Mouse (Mus musculus) kidney, postnatal 0 days (tissue): ENCODE results near the gene Rer1. TPM values are rescaled to one million over a fixed set of nuclear protein-coding genes. Genes with fewer than 3 reads are reported as not detected.
A peak's percentile ranks its signal among the peaks of the same experiment; 100 is the strongest.

Experiments used
- ATAC-seq: fragments of 200-750 bp; cut with Nextera tagmentation; replicated peaks from 2 replicates; pipeline ENCODE4 v1.8.0; 2017; ENCODE audit warnings: low read depth, moderate number of reproducible peaks, moderate TSS enrichment, moderate library complexity; ENCODE audit not compliant: low FRiP score
- DNase-seq: peaks from one replicate; pipeline ENCODE4 v3.0.0-alpha.2; 2016; ENCODE audit warnings: low spot score
- H3K27ac ChIP-seq: fragments of 300-500 bp; sonication (generic); 2 replicates; pipeline ENCODE4 v1.5.1; 2014; ENCODE audit warnings: mild to moderate bottlenecking
- H3K27me3 ChIP-seq: fragments of 300-500 bp; sonication (generic); 2 replicates; pipeline ENCODE4 v1.6.1; 2014; ENCODE audit warnings: low read length, mixed read lengths; ENCODE audit not compliant: insufficient read depth
- H3K36me3 ChIP-seq: fragments of 300-500 bp; sonication (generic); 2 replicates; pipeline ENCODE4 v1.6.1; 2014; ENCODE audit warnings: low read length, mixed read lengths; ENCODE audit not compliant: insufficient read depth
- H3K4me1 ChIP-seq: fragments of 300-500 bp; sonication (generic); replicated peaks from 2 replicates; pipeline ENCODE4 v1.6.1; 2014; ENCODE audit warnings: antibody characterized with exemption, low read length, mixed read lengths; ENCODE audit not compliant: insufficient read depth
- H3K4me2 ChIP-seq: fragments of 300-500 bp; sonication (generic); 2 replicates; pipeline ENCODE4 v1.6.1; 2014; ENCODE audit warnings: mild to moderate bottlenecking, low read length, moderate library complexity, mixed read lengths
- H3K4me3 ChIP-seq: fragments of 300-500 bp; sonication (generic); replicated peaks from 2 replicates; pipeline ENCODE4 v1.5.1; 2014; ENCODE audit warnings: low read depth, low read length
- H3K9ac ChIP-seq: fragments of 300-500 bp; sonication (generic); 2 replicates; pipeline ENCODE4 v1.6.1; 2014; ENCODE audit warnings: low read depth, low read length
- H3K9me3 ChIP-seq: fragments of 300-500 bp; sonication (generic); replicated peaks from 2 replicates; pipeline ENCODE4 v1.6.1; 2016; ENCODE audit warnings: low read length, inconsistent platforms, mixed read lengths
- CTCF ChIP-seq: IDR thresholded peaks from 2 replicates; pipeline ENCODE4 v1.5.1; 2016; ENCODE audit warnings: antibody characterized with exemption, low read depth, mild to moderate bottlenecking, moderate library complexity
- WGBS: fragments of 180-500 bp; shearing (Covaris S2); extraction: QIAGEN DNeasy Blood & Tissue Kit; methylation state at CpG from one replicate; pipeline ENCODE4 v1.1.7; 2014; 5-methylcytosine and 5-hydroxymethylcytosine counted together
- polyA plus RNA-seq: library from polyadenylated mRNA; unstranded; fragments of >200 nt; fragmentation: Nextera tagmentation; extraction: Ambion mirVana; gene quantifications from 2 replicates; pipeline ENCODE4 v1.2.1, GENCODE M21; 2015

Gene Rer1
- polyA plus RNA-seq, 1 experiment from 2014 or later: 194 TPM

DNA sequence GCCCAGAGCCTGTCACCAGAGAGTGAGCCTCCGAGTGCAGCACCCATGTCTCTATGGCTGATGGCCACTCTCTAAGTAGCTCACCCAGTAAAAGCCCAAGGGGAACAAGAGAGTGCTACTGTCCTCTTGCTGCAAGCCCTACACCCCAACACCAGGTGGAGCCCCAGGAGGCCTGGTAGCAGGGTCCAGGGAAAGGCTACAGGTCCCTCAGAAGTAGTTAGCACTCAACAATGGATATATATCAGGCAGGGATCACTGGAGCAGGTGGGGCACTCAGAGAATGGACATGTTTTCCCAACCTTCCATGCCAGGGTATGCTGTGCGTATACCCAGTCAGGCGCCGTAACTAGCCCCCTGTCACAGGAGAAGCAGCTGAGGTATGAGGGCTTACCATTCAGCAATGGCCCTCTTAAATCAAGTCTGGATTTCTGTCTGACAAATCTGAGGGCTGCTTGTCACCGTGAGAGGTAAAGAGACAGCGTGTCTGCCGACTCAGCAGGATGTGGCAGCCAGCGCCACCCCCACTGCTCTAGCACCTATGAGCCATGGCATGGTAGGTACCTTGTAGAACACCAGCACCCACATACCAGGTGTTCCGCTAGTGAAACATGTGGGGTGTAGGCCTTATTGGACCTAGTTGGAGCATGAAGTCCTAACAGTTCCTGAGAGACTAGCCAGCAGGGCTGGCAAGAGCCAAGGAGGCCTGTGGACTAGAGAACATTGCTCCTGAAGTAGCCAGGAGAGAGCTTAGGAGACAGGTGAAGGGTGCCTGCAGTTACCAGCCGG lies 43.1 kb upstream of the Rer1 start:
- H3K27ac ChIP-seq: no peak overlapping the region
- H3K36me3 ChIP-seq: no peaks in the 10 kb centered on the region
- H3K9me3 ChIP-seq: no peaks in the 10 kb centered on the region
- 87% methylated on average over 10 of the region's 10 CpGs for WGBS
- peak; percentile 57 for TF ChIP-seq CTCF
- no peak overlapping the region for H3K4me3 ChIP-seq
- peaks cover 9% of the 10 kb centered on the region; the same call in 1 of the 2 replicates for H3K4me1 ChIP-seq
- ATAC-seq: no peak
- no peaks in the 10 kb centered on the region for H3K27me3 ChIP-seq
- H3K9ac ChIP-seq: no peak overlapping the region
- H3K4me2 ChIP-seq: no peak overlapping the region
- DNase-seq: no peak

DNA sequence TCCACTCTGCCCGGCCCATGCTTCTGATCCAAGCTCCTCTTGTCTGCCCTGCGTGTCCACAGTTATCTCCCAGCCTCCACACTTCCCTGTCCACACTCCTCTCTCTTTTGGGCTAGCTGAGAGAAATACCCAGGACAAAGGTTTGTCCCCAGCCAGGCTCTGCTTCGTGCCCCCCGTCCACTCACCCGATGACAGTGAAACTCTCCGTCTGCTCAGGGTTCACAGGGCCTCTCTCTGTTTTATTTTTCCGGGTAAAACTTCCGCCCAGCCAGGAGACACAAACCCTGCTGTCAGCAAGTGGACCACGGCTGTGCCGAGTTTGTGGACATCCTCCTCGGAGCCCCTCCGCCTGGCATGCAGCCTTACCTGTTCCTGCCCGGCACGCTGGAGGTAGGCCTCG lies 42.2 kb upstream of the Rer1 start:
- Histone ChIP-seq H3K4me2 (no peak overlapping the region), H3K27ac (no peak overlapping the region), H3K4me1 (no peaks in the 10 kb centered on the region; the same call in 1 of the 2 replicates), H3K9me3 (no peaks in the 10 kb centered on the region), H3K36me3 (no peaks in the 10 kb centered on the region), H3K27me3 (no peaks in the 10 kb centered on the region), H3K4me3 (no peak overlapping the region), H3K9ac (no peak overlapping the region)
- DNase-seq: no peak
- no peak for ATAC-seq
- no peak for TF ChIP-seq CTCF
- WGBS: 80% methylated on average over 15 of the region's 15 CpGs

DNA sequence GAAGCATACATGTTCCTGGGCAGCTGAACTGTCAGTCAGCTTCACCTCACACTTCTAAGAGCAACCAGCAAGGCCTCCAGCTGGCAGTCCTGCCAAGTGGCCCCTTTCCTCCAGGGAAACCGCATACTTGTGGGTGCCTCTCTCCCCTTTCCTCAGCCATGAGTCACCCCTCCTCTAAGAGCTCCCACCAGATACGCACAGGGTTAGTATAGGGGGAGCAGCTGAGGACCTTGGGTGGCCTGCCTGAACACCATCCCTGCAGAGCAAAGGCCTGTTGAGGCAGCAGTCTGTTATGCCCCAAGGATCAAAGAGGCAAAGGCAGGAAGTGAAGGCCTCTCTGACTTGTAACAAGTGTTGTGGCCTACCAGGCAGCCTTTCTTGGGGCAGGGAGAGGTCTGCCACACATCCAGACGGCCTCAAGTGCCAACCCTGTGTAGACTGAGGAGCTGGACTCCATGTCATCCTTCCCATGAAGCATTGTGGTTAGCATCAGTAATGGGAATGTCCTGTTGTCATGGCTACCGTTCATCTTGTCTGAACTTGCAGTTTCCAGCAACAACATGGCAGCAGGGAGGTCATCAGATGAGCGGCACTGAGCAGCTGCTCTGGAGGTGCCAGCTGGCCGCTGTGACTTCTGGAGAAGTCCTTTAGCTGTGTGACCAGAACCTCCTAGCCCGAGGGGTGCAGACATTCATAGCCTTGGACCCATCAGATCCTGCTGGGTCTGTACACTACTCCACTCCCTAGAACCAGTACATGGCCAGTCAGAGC lies 40.6 kb upstream of the Rer1 start:
- Histone ChIP-seq H3K9ac (no peak overlapping the region), H3K4me1 (peaks cover 9% of the 10 kb centered on the region), H3K27ac (no peak overlapping the region), H3K4me3 (no peak overlapping the region), H3K27me3 (no peaks in the 10 kb centered on the region), H3K4me2 (no peak overlapping the region), H3K36me3 (no peaks in the 10 kb centered on the region), H3K9me3 (no peaks in the 10 kb centered on the region)
- WGBS: 61% methylated on average over 7 of the region's 7 CpGs
- DNase-seq (no peak), ATAC-seq (no peak)
- no peak for TF ChIP-seq CTCF

DNA sequence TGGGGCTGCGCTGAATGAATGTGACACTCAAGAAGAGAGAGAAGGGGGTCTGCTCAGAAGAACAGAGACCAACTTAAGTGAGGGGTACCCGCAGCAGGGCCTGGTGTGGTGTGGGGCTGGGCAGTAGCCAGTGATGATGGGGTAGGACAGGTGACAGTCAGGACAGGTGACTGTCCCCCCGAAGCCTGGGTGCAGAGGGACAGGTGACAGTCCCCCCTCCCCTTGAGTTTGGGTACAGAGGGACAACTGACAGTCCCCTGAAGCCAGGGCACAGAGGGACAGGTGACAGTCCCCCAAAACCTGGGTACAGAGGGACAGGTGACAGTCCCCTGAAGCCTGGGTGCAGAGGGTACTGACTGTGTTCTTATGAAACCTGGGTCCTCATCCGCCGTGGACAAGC lies 40.0 kb upstream of the Rer1 start:
- H3K4me1 ChIP-seq: peaks cover 9% of the 10 kb centered on the region
- H3K27ac ChIP-seq: no peak overlapping the region
- H3K27me3 ChIP-seq: no peaks in the 10 kb centered on the region
- H3K4me2 ChIP-seq: no peak overlapping the region
- no peak overlapping the region for H3K4me3 ChIP-seq
- TF ChIP-seq CTCF: no peak
- no peak for DNase-seq
- H3K36me3 ChIP-seq: no peaks in the 10 kb centered on the region
- WGBS: 86% methylated on average over 5 of the region's 5 CpGs
- no peak overlapping the region for H3K9ac ChIP-seq
- no peak for ATAC-seq
- H3K9me3 ChIP-seq: no peaks in the 10 kb centered on the region

DNA sequence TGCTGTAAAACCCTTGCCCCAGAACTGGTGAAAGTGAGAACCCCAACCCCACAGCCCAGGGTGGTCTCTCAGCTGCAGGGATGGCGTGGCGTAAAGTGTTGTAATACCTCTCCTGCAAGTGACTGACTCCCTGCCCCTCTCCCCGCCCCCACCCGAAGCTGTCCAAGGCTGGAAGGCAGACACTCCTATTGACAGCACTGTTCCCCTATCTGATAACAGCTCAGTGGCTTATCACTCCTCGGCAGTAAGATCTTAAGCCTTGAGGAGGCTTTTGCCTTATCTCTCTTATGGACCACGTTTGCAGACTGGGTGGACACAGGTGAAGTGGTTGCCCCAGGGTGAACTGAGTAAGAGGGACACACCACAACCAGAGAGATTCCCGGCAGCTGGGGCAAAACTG lies 39.1 kb upstream of the Rer1 start:
- no peak overlapping the region for H3K9ac ChIP-seq
- H3K4me1 ChIP-seq: peaks cover 9% of the 10 kb centered on the region
- no peak overlapping the region for H3K4me2 ChIP-seq
- DNase-seq: no peak
- H3K4me3 ChIP-seq: no peak overlapping the region
- H3K27ac ChIP-seq: no peak overlapping the region
- TF ChIP-seq CTCF: no peak
- no peak for ATAC-seq
- no peaks in the 10 kb centered on the region for H3K36me3 ChIP-seq
- H3K27me3 ChIP-seq: no peaks in the 10 kb centered on the region
- 57% methylated on average over 7 of the region's 7 CpGs for WGBS
- H3K9me3 ChIP-seq: no peaks in the 10 kb centered on the region

DNA sequence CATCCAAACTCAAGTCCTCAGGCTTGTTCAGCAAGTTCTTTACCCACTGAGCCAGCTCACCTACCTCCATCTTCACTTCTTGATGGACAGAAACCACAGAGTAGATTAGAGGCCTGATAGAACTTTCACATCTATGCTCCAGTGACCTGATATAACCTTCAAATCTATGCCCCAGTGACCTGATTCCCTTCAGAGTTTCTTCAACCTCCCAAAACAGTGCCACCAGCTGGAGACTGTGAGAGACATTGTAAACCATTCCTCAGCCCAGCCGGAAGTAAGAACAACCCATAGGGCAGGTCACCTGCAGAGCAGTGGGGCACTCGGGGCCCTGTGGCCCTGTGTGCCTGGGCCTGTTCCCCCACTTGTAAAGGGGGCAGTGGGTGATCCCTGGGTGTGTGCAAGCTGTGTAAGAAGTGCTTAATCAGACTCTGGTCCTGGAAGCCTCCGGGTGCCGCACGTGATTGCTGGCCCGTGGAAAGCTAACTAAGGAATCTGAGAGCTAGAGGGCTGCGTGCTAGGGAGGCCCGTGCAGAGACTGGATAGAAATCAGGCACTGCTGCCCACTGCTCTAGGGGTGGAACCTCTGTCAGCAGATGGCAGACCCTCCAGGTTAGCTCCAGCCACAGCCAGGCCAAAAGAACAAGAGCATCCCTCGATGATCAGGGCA lies 37.8 kb upstream of the Rer1 start:
- peak; percentile 31 for DNase-seq
- no peak; the same call in 1 of the 2 replicates for ATAC-seq
- Histone ChIP-seq H3K27ac (no peak overlapping the region), H3K4me2 (no peak overlapping the region), H3K9ac (no peak overlapping the region), H3K4me3 (no peak overlapping the region), H3K9me3 (no peaks in the 10 kb centered on the region), H3K27me3 (no peaks in the 10 kb centered on the region), H3K36me3 (no peaks in the 10 kb centered on the region), H3K4me1 (peaks cover 9% of the 10 kb centered on the region)
- TF ChIP-seq CTCF: peak; percentile 39
- WGBS: 43% methylated on average over 9 of the region's 9 CpGs
